Mouse (Mus musculus) liver, embryonic 14.5 days (tissue): ENCODE results near the gene Dohh.

Source experiments
- CTCF ChIP-seq: IDR thresholded peaks from 2 replicates; pipeline ENCODE4 v1.5.1; 2016; ENCODE audit warnings: antibody characterized with exemption, low read depth, control low read depth
- EP300 ChIP-seq: IDR thresholded peaks from 2 replicates; pipeline ENCODE4 v1.6.1; 2016; ENCODE audit warnings: antibody characterized with exemption, low read depth

DNA sequence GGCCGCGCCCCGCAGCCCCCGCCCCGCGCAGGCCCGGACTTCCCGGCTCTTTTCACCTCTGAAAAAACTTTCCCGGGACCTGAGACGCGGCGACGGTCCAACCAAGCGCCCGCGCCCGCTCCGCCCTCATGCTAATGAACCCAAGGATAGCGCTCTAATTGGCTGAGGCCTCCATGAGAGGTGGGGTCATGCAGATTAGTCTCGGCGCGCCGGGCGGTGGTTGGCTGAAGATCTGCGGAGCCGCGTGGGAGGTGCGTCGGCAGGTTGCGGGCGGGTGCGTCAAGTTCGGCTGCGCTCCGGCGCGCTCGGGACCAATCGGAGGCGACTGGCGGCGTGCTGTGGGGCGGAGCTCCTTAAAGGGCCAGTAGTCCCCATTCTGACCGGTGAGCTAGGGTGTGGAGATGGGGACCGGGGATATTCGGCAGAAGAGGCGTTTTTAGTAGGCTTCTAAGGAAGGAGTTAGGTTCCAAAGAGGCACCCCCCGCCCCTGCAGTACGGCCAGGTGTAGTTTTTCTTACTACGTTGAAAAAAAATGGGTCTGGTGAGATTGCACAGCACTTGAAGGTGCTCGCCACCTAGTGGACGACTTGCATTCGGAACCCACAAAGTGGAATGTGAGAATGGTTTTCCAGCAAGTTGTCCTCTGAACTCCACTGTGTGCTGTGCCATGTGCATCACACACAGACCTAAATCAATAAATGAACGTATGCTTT is 33.7 kb upstream of the Dohh start, which contains the start of gene Hmg20b:
- TF ChIP-seq EP300 (no peak), CTCF (peak; percentile 96)
